Mouse (Mus musculus): ENCODE data around the gene Kirrel3. TPM values are rescaled to one million over a fixed set of nuclear protein-coding genes. Genes with fewer than 3 reads are reported as not detected.

Kirrel3 gene
- polyA plus RNA-seq, 1 experiment from 2014 or later = 48.9 TPM

DNA sequence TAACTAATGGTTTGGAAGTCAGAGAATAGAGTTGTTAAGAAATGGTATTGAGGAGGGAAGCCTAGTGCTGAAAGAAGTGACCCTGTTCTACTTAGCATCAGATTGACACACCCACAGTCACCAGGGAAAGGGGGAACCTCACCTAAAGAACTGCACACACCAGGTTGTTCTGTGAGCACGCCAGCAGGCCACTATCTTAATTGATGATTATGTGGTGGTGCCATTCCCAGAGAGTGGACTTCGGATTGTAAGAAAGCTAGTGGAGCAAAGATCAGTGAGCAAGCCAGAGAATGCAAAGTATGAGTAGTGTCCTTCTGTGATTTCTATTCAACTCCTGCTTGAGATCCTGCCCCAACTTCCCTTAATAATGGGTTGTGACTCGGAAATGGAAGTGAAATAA lies 19.6 kb upstream of the Kirrel3 start:
- H3K4me3 ChIP-seq (ENCODE audit: low read length) = no peak overlapping the region
- H3K27ac ChIP-seq (ENCODE audit: low read depth, low read length) = no peak overlapping the region
- no peaks in the 10 kb centered on the region for H3K4me1 ChIP-seq (ENCODE audit: control insufficient read depth, insufficient read depth, low read depth, low read length)
- no peaks in the 10 kb centered on the region for H3K9me3 ChIP-seq (ENCODE audit: control insufficient read depth, low read length)
- H3K4me2 ChIP-seq (ENCODE audit: low read length) = no peak overlapping the region
- no peaks in the 10 kb centered on the region for H3K36me3 ChIP-seq (ENCODE audit: control insufficient read depth, insufficient read depth, low read length)
- no peak overlapping the region for H3K9ac ChIP-seq (ENCODE audit: low read depth, low read length)
- no peaks in the 10 kb centered on the region for H3K27me3 ChIP-seq (replicated peaks; ENCODE audit: control insufficient read depth, insufficient read depth, low read length)
- 77% methylated on average over 3 of the region's 3 CpGs for WGBS
- no peak for ATAC-seq

DNA sequence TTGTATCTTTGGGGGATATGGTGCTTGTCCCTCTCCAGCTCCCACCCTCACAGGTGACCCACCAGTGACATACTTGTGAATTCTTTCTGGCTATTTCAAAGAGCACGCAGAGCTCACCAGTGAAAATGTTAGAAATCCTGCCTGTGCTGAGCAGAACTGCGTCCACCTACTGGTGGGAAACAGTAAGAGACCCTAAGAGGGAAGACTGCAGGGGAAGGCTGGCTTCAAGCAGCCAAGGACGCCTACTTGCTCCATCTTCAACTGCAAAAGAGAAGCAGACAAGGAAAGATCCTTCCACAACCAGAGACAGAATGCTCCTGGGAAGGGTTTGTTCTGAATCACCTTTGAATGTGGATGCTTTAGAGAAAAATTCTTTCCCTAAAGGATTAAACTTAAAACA lies 16.5 kb upstream of the Kirrel3 start:
- Histone ChIP-seq H3K27ac (ENCODE audit: low read depth, low read length) (no peak overlapping the region), H3K4me2 (ENCODE audit: low read length) (no peak overlapping the region), H3K36me3 (ENCODE audit: control insufficient read depth, insufficient read depth, low read length) (no peaks in the 10 kb centered on the region), H3K9ac (ENCODE audit: low read depth, low read length) (no peak overlapping the region), H3K9me3 (ENCODE audit: control insufficient read depth, low read length) (no peaks in the 10 kb centered on the region), H3K4me1 (ENCODE audit: control insufficient read depth, insufficient read depth, low read depth, low read length) (no peaks in the 10 kb centered on the region), H3K27me3 (replicated peaks; ENCODE audit: control insufficient read depth, insufficient read depth, low read length) (no peaks in the 10 kb centered on the region), H3K4me3 (ENCODE audit: low read length) (no peak overlapping the region)
- whole genome bisulfite sequencing = 84% methylated on average over 3 of the region's 3 CpGs
- no peak for ATAC-seq

- Histone ChIP-seq H3K9ac (ENCODE audit: low read depth, low read length) (no peak overlapping the region), H3K27me3 (replicated peaks; ENCODE audit: control insufficient read depth, insufficient read depth, low read length) (no peaks in the 10 kb centered on the region), H3K4me3 (ENCODE audit: low read length) (no peak overlapping the region), H3K4me2 (ENCODE audit: low read length) (no peak overlapping the region), H3K9me3 (ENCODE audit: control insufficient read depth, low read length) (no peaks in the 10 kb centered on the region; the same call in 1 of the 2 replicates), H3K27ac (ENCODE audit: low read depth, low read length) (no peak overlapping the region), H3K4me1 (ENCODE audit: control insufficient read depth, insufficient read depth, low read depth, low read length) (no peaks in the 10 kb centered on the region), H3K36me3 (ENCODE audit: control insufficient read depth, insufficient read depth, low read length) (no peaks in the 10 kb centered on the region)
- no peak for ATAC-seq
- 63% methylated on average over 5 of the region's 5 CpGs for WGBS
Observed at GRCm38 (mm10) chr9:34476206-34476605, 9.5 kb upstream of the Kirrel3 start.

- no peaks in the 10 kb centered on the region for H3K4me1 ChIP-seq (ENCODE audit: control insufficient read depth, insufficient read depth, low read depth, low read length)
- no peaks in the 10 kb centered on the region for H3K27me3 ChIP-seq (replicated peaks; ENCODE audit: control insufficient read depth, insufficient read depth, low read length)
- H3K4me2 ChIP-seq (ENCODE audit: low read length) = no peak overlapping the region
- no peak for ATAC-seq
- H3K4me3 ChIP-seq (ENCODE audit: low read length) = no peak overlapping the region
- WGBS = 92% methylated on average over 2 of the region's 2 CpGs
- H3K9me3 ChIP-seq (ENCODE audit: control insufficient read depth, low read length) = no peaks in the 10 kb centered on the region; the same call in 1 of the 2 replicates
- no peak overlapping the region for H3K27ac ChIP-seq (ENCODE audit: low read depth, low read length)
- H3K9ac ChIP-seq (ENCODE audit: low read depth, low read length) = no peak overlapping the region
- no peaks in the 10 kb centered on the region for H3K36me3 ChIP-seq (ENCODE audit: control insufficient read depth, insufficient read depth, low read length)
Observed at GRCm38 (mm10) chr9:34478494-34478893, 7.2 kb upstream of the Kirrel3 start.

DNA sequence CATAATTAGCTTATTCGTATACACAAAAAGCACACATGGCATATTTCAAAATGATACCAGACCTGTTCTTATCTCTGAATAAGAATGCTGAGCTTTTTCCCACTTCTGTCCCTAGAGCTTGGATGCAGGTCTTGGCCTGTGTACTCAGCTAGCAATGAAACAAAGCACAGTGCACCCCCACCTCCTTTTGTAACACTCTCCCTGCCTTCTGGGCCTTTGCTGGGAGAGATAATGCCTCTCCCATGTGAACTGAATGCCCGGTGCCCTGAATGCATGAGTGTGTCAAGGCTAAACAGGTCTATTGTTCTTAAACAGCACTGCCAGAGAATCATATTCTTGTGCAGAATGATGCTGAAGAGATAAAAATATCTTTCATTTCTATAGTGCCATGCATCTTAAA lies 2.5 kb upstream of the Kirrel3 start:
- 38% methylated on average over 2 of the region's 2 CpGs for WGBS
- no peak overlapping the region for H3K27ac ChIP-seq (ENCODE audit: low read depth, low read length)
- H3K4me1 ChIP-seq (ENCODE audit: control insufficient read depth, insufficient read depth, low read depth, low read length) = peaks cover 8% of the 10 kb centered on the region
- H3K4me2 ChIP-seq (ENCODE audit: low read length) = no peak overlapping the region
- no peak overlapping the region for H3K9ac ChIP-seq (ENCODE audit: low read depth, low read length)
- no peaks in the 10 kb centered on the region; the same call in 1 of the 2 replicates for H3K9me3 ChIP-seq (ENCODE audit: control insufficient read depth, low read length)
- H3K36me3 ChIP-seq (ENCODE audit: control insufficient read depth, insufficient read depth, low read length) = no peaks in the 10 kb centered on the region
- no peak for ATAC-seq
- no peaks in the 10 kb centered on the region for H3K27me3 ChIP-seq (replicated peaks; ENCODE audit: control insufficient read depth, insufficient read depth, low read length)
- H3K4me3 ChIP-seq (ENCODE audit: low read length) = no peak overlapping the region

DNA sequence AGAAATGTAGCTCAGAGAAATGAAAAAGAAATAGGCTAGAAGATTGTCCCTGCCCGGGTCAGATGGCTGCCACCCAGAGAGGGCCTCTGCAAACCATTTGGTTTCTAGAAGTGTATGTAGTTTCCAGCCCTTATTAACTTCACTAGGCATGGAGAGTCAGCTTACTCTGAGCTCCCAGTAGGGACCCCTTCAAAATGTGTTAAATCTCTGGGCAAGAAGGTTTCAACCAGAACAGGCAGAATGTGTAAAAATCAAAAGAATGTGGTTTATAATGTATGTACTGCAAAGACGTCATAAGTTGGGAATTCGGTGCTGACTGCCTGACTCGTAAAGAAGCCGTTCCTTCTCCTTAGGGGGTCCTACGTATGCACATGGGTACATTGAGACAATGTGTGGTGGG lies 1.0 kb upstream of the Kirrel3 start:
- H3K9me3 ChIP-seq (ENCODE audit: control insufficient read depth, low read length) = no peaks in the 10 kb centered on the region; the same call in 1 of the 2 replicates
- WGBS = 50% methylated on average over 6 of the region's 6 CpGs
- no peak overlapping the region for H3K4me2 ChIP-seq (ENCODE audit: low read length)
- no peaks in the 10 kb centered on the region for H3K27me3 ChIP-seq (replicated peaks; ENCODE audit: control insufficient read depth, insufficient read depth, low read length)
- no peak overlapping the region for H3K27ac ChIP-seq (ENCODE audit: low read depth, low read length)
- no peaks in the 10 kb centered on the region for H3K36me3 ChIP-seq (ENCODE audit: control insufficient read depth, insufficient read depth, low read length)
- no peak overlapping the region for H3K4me3 ChIP-seq (ENCODE audit: low read length)
- H3K9ac ChIP-seq (ENCODE audit: low read depth, low read length) = no peak overlapping the region
- ATAC-seq = no peak
- peaks cover 9% of the 10 kb centered on the region for H3K4me1 ChIP-seq (ENCODE audit: control insufficient read depth, insufficient read depth, low read depth, low read length)

DNA sequence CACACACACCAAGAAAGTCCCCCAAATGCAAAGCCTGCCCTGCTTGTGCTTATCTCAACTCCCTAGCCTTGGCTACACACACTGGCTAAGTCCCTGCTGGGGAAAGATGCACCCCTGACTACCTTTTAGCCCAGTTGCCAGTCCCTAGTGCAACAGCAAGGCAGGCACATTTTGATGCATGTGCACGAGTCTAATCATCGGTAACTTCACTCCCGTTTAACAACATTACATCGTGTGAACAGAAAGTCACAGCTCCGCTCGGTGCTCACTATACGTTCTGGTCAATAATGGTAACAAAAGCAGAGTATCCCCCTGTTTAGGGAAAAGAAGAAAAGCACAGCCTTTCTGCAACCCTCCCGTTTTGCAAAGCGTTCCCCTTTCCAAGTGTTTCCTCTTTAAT lies 2.6 kb downstream of the Kirrel3 start:
- peak overlapping the region; percentile 73 for H3K4me3 ChIP-seq (ENCODE audit: low read length)
- WGBS = 0% methylated on average over 9 of the region's 9 CpGs
- peak overlapping the region; percentile 73 for H3K27ac ChIP-seq (ENCODE audit: low read depth, low read length)
- H3K9me3 ChIP-seq (ENCODE audit: control insufficient read depth, low read length) = no peaks in the 10 kb centered on the region
- H3K27me3 ChIP-seq (replicated peaks; ENCODE audit: control insufficient read depth, insufficient read depth, low read length) = no peaks in the 10 kb centered on the region
- peaks cover 20% of the 10 kb centered on the region for H3K4me1 ChIP-seq (ENCODE audit: control insufficient read depth, insufficient read depth, low read depth, low read length)
- peak; percentile 44 for ATAC-seq
- no peaks in the 10 kb centered on the region for H3K36me3 ChIP-seq (ENCODE audit: control insufficient read depth, insufficient read depth, low read length)
- H3K4me2 ChIP-seq (ENCODE audit: low read length) = peak overlapping the region; percentile 79
- H3K9ac ChIP-seq (ENCODE audit: low read depth, low read length) = peak overlapping the region; percentile 83

- peaks cover 23% of the 10 kb centered on the region for H3K4me1 ChIP-seq (ENCODE audit: control insufficient read depth, insufficient read depth, low read depth, low read length)
- peak; percentile 82 for ATAC-seq
- H3K9me3 ChIP-seq (ENCODE audit: control insufficient read depth, low read length) = no peaks in the 10 kb centered on the region
- no peaks in the 10 kb centered on the region for H3K27me3 ChIP-seq (replicated peaks; ENCODE audit: control insufficient read depth, insufficient read depth, low read length)
- peak overlapping the region; percentile 79 for H3K4me2 ChIP-seq (ENCODE audit: low read length)
- WGBS = under 1% methylated on average over 52 of the region's 53 CpGs
- no peaks in the 10 kb centered on the region for H3K36me3 ChIP-seq (ENCODE audit: control insufficient read depth, insufficient read depth, low read length)
- peak overlapping the region; percentile 73 for H3K27ac ChIP-seq (ENCODE audit: low read depth, low read length)
- peak overlapping the region; percentile 83 for H3K9ac ChIP-seq (ENCODE audit: low read depth, low read length)
- peak overlapping the region; percentile 73 for H3K4me3 ChIP-seq (ENCODE audit: low read length)
Observed at GRCm38 (mm10) chr9:34488700-34489315, 3.1 kb downstream of the Kirrel3 start.

DNA sequence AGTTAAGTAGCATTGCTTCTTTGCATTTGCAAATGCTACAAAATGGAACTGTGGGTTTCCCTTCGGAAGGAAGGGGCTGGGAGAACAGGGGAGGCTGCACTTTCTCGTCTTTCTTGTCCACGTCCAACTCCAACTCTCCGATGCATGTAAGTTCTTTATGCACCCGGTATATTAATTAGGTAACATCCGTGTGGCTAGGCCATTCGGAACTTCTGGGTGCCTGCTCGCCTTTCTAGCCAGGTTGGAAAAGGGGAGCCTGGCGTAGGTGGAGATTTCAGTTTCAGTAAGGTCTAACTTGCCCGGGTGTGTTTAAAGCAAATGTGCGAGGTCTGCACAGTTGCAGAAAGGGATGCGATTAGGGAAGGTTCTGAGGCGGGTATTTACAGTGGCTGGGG lies 3.6 kb downstream of the Kirrel3 start:
- Histone ChIP-seq H3K27ac (ENCODE audit: low read depth, low read length) (peak overlapping the region; percentile 73), H3K4me2 (ENCODE audit: low read length) (peak overlapping the region; percentile 79), H3K36me3 (ENCODE audit: control insufficient read depth, insufficient read depth, low read length) (no peaks in the 10 kb centered on the region), H3K9ac (ENCODE audit: low read depth, low read length) (peak overlapping the region; percentile 83), H3K9me3 (ENCODE audit: control insufficient read depth, low read length) (no peaks in the 10 kb centered on the region), H3K27me3 (replicated peaks; ENCODE audit: control insufficient read depth, insufficient read depth, low read length) (no peaks in the 10 kb centered on the region), H3K4me3 (ENCODE audit: low read length) (peak overlapping the region; percentile 73), H3K4me1 (ENCODE audit: control insufficient read depth, insufficient read depth, low read depth, low read length) (peaks cover 23% of the 10 kb centered on the region)
- ATAC-seq = no peak
- 1% methylated on average over 13 of the region's 13 CpGs for WGBS

Measured in hindbrain, embryonic 16.5 days (tissue).